Mouse (Mus musculus) kidney, adult 2 months (tissue): ENCODE measurements at regions not wholly inside any gene's neighbourhood (a gene's known extent, or its start where the extent isn't known, plus 50 kb on each side); places are given as distances from the start of the nearest gene placed in this dataset.

ENCODE experiments used
- CTCF ChIP-seq: fragments of 200-500 bp; conservative IDR thresholded peaks from 2 replicates; pipeline ENCODE4 v1.5.1; 2011; ENCODE audit warnings: low read depth, mild to moderate bottlenecking, control low read depth, low read length, moderate library complexity, mixed read lengths; ENCODE audit not compliant: insufficient read depth, insufficient read length
- POLR2A ChIP-seq: fragments of 200-500 bp; IDR thresholded peaks from one replicate; pipeline ENCODE4 v1.6.1; 2011; ENCODE audit warnings: low read depth, low read length, control low read depth

DNA sequence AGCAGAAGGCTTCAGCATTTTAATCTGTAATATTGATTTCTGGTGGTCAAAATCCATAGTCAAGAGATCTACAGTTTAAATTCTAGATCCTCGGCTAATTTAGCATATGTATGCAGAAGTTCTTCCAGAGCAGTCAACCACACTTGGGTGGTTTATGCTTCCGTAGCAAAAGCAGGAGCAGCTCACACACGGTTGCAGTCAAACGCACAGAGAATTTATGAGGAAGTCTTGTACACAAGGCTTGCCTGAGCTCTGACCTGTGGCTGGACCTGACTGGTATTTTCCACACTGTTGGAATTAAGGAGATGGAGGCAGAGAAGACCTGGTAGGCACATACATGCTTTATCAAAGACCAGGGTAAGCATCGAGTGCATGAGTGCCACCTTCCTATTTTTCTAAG is 86.8 kb downstream of the Avpr1a start:
- TF ChIP-seq CTCF (no peak), POLR2A (no peak)
